24 mouse cellular contexts compared by ENCODE assay signal in the genomic region with DNA sequence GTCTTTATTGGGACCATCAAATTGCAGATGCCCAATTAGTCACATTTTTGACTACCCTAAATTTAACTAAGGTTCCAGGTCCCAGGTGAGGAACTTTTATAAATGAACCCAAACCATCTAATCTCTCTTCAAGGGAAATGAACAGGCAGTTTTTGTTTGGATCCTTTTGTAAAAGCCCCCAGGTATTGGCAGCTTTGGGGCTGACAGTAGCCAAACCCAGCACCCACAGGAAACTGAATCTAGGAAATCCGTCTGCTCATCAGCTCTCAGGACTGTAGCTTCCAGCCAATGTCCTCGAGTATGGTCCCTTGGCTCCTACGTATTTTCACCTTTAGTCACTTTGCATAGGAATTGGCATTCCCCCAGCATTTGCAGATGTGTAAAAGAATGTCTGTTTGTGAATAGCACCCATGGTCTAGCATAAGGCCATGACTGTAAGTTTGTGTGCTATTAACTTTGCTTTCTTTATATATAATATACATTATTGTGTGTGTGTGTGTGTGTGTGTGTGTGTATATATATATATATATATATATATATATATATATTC.
"Had no signal": no experiment of that assay in that cellular context is flagged by ENCODE, and none has a peak within 500 bp of the region (broad histone marks: within the 10 kb centered on the region; RNA-seq: fewer than 3 reads in every experiment).

No protein-coding gene starts in this region.

- H3K36me3 ChIP-seq: heart, embryonic 10.5 days; heart, embryonic 12.5 days; hindbrain, embryonic 13.5 days; hindbrain, embryonic 15.5 days; kidney, embryonic 15.5 days; limb, embryonic 13.5 days; limb, embryonic 15.5 days; liver, embryonic 12.5 days had no signal

- H3K4me3 ChIP-seq: heart, embryonic 10.5 days; heart, embryonic 12.5 days; hindbrain, embryonic 13.5 days; hindbrain, embryonic 15.5 days; kidney, embryonic 15.5 days; limb, embryonic 13.5 days; limb, embryonic 15.5 days; liver, embryonic 12.5 days had no signal

- H3K9ac ChIP-seq: heart, embryonic 12.5 days; hindbrain, embryonic 13.5 days; hindbrain, embryonic 15.5 days; kidney, embryonic 15.5 days; limb, embryonic 13.5 days; limb, embryonic 15.5 days; liver, embryonic 12.5 days; liver, embryonic 14.5 days had no signal

- DNase-seq: gastrocnemius, postnatal 14 days; gastrocnemius, postnatal 36 days; heart, adult 18-20 months; heart, postnatal 10 days; kidney, adult 11 months; kidney, adult 2 months; kidney, adult 9 months; kidney, postnatal 14 days; kidney, postnatal 36 days; layer of hippocampus, adult 9-11 months; layer of hippocampus, postnatal 36 days; left cerebral cortex, postnatal 4 days had no signal

- H3K9me3 ChIP-seq: heart, embryonic 10.5 days; heart, embryonic 12.5 days; hindbrain, embryonic 13.5 days; hindbrain, embryonic 15.5 days; kidney, embryonic 15.5 days; limb, embryonic 13.5 days; limb, embryonic 15.5 days; liver, embryonic 12.5 days had no signal

- ATAC-seq: hindbrain, postnatal 0 days; intestine, embryonic 16.5 days; liver, embryonic 12.5 days had no signal

- H3K27ac ChIP-seq: heart, embryonic 10.5 days; hindbrain, embryonic 13.5 days; hindbrain, embryonic 15.5 days; hindbrain, postnatal 0 days; kidney, embryonic 15.5 days; kidney, postnatal 0 days; limb, embryonic 13.5 days; limb, embryonic 15.5 days; liver, embryonic 12.5 days; liver, embryonic 14.5 days had no signal

- H3K27me3 ChIP-seq: heart, embryonic 12.5 days; hindbrain, embryonic 13.5 days; hindbrain, embryonic 15.5 days; kidney, embryonic 15.5 days; limb, embryonic 13.5 days; limb, embryonic 15.5 days; liver, embryonic 12.5 days had no signal

- H3K4me1 ChIP-seq: heart, embryonic 10.5 days; heart, embryonic 12.5 days; hindbrain, embryonic 13.5 days; hindbrain, embryonic 15.5 days; kidney, embryonic 15.5 days; limb, embryonic 13.5 days; limb, embryonic 15.5 days; liver, embryonic 12.5 days had no signal

- H3K4me2 ChIP-seq: heart, embryonic 12.5 days; hindbrain, embryonic 13.5 days; hindbrain, embryonic 15.5 days; kidney, embryonic 15.5 days; limb, embryonic 13.5 days; limb, embryonic 15.5 days; liver, embryonic 12.5 days had no signal
